Mouse (Mus musculus) midbrain, embryonic 15.5 days (tissue): ENCODE measurements around the gene Gm10638. TPM values are rescaled to one million over a fixed set of nuclear protein-coding genes. Genes with fewer than 3 reads are reported as not detected.

Experiments used
- ATAC-seq: fragments of 200-750 bp; cut with Nextera tagmentation; replicated peaks from 2 replicates; pipeline ENCODE4 v1.8.0; 2017; ENCODE audit warnings: moderate TSS enrichment
- H3K27ac ChIP-seq: fragments of 300-500 bp; sonication (generic); 2 replicates; pipeline ENCODE4 v1.5.1; 2015; ENCODE audit warnings: mild to moderate bottlenecking, inconsistent platforms
- H3K27me3 ChIP-seq: fragments of 300-500 bp; sonication (generic); replicated peaks from 2 replicates; pipeline ENCODE4 v1.6.1; 2015; ENCODE audit warnings: inconsistent platforms
- H3K36me3 ChIP-seq: fragments of 300-500 bp; sonication (generic); replicated peaks from 2 replicates; pipeline ENCODE4 v1.6.1; 2015; ENCODE audit warnings: inconsistent platforms
- H3K4me1 ChIP-seq: fragments of 300-500 bp; sonication (generic); 2 replicates; pipeline ENCODE4 v1.6.1; 2015; ENCODE audit warnings: inconsistent platforms
- H3K4me2 ChIP-seq: fragments of 300-500 bp; sonication (generic); 2 replicates; pipeline ENCODE4 v1.6.1; 2015; ENCODE audit warnings: inconsistent platforms, mild to moderate bottlenecking, moderate library complexity
- H3K4me3 ChIP-seq: fragments of 300-500 bp; sonication (generic); 2 replicates; pipeline ENCODE4 v1.5.1; 2015; ENCODE audit warnings: mild to moderate bottlenecking, inconsistent platforms
- H3K9ac ChIP-seq: fragments of 300-500 bp; sonication (generic); 2 replicates; pipeline ENCODE4 v1.6.1; 2015; ENCODE audit warnings: mild to moderate bottlenecking, inconsistent platforms
- H3K9me3 ChIP-seq: fragments of 300-500 bp; sonication (generic); 2 replicates; pipeline ENCODE4 v1.6.1; 2016; ENCODE audit warnings: inconsistent platforms
- WGBS: fragments of 180-500 bp; shearing (Covaris S2); methylation state at CpG from one replicate; pipeline ENCODE4 v1.1.7; 2015; ENCODE audit warnings: mixed read lengths; 5-methylcytosine and 5-hydroxymethylcytosine counted together
- polyA plus RNA-seq: library from polyadenylated mRNA; unstranded; fragments of >200 nt; fragmentation: Nextera tagmentation; extraction: Ambion mirVana; gene quantifications from 2 replicates; pipeline ENCODE4 v1.2.1, GENCODE M21; 2015

The Gm10638 gene
- polyA plus RNA-seq, 1 experiment from 2014 or later, result 6.4 TPM

GRCm38 (mm10) chr8:86766548-86767211 is 21.2 kb downstream of the Gm10638 start:
- Histone ChIP-seq H3K4me2 (no peak overlapping the region), H3K4me1 (no peaks in the 10 kb centered on the region), H3K9ac (no peak overlapping the region), H3K36me3 (no peaks in the 10 kb centered on the region), H3K27me3 (no peaks in the 10 kb centered on the region), H3K9me3 (no peaks in the 10 kb centered on the region), H3K4me3 (no peak overlapping the region), H3K27ac (no peak overlapping the region)
- no peak for ATAC-seq
- WGBS, result 87% methylated on average over 9 of the region's 9 CpGs

- no peaks in the 10 kb centered on the region for H3K9me3 ChIP-seq
- WGBS, result 81% methylated on average over 5 of the region's 5 CpGs
- no peak overlapping the region for H3K4me2 ChIP-seq
- no peak for ATAC-seq
- H3K36me3 ChIP-seq, result no peaks in the 10 kb centered on the region
- no peak overlapping the region for H3K27ac ChIP-seq
- H3K4me3 ChIP-seq, result no peak overlapping the region
- H3K27me3 ChIP-seq, result no peaks in the 10 kb centered on the region
- H3K9ac ChIP-seq, result no peak overlapping the region
- H3K4me1 ChIP-seq, result no peaks in the 10 kb centered on the region
Observed at GRCm38 (mm10) chr8:86768499-86768898, 23.0 kb downstream of the Gm10638 start.

GRCm38 (mm10) chr8:86769945-86770715 is 24.6 kb downstream of the Gm10638 start:
- ATAC-seq, result no peak
- no peak overlapping the region for H3K4me3 ChIP-seq
- no peak overlapping the region for H3K4me2 ChIP-seq
- H3K9ac ChIP-seq, result no peak overlapping the region
- H3K4me1 ChIP-seq, result no peaks in the 10 kb centered on the region
- H3K36me3 ChIP-seq, result no peaks in the 10 kb centered on the region
- no peaks in the 10 kb centered on the region for H3K27me3 ChIP-seq
- H3K27ac ChIP-seq, result no peak overlapping the region
- H3K9me3 ChIP-seq, result no peaks in the 10 kb centered on the region
- WGBS, result 73% methylated on average over 1 of the region's 1 CpGs

GRCm38 (mm10) chr8:86779207-86779606 is 33.7 kb downstream of the Gm10638 start:
- Histone ChIP-seq H3K9me3 (no peaks in the 10 kb centered on the region), H3K4me1 (no peaks in the 10 kb centered on the region), H3K9ac (no peak overlapping the region), H3K27ac (no peak overlapping the region), H3K4me2 (no peak overlapping the region), H3K27me3 (no peaks in the 10 kb centered on the region), H3K4me3 (no peak overlapping the region), H3K36me3 (no peaks in the 10 kb centered on the region)
- no peak for ATAC-seq
- 85% methylated on average over 8 of the region's 8 CpGs for WGBS

- no peak for ATAC-seq
- WGBS, result 91% methylated on average over 8 of the region's 8 CpGs
- H3K27ac ChIP-seq, result no peak overlapping the region
- no peak overlapping the region for H3K4me2 ChIP-seq
- no peaks in the 10 kb centered on the region for H3K36me3 ChIP-seq
- H3K4me3 ChIP-seq, result no peak overlapping the region
- H3K9ac ChIP-seq, result no peak overlapping the region
- H3K27me3 ChIP-seq, result no peaks in the 10 kb centered on the region
- H3K4me1 ChIP-seq, result no peaks in the 10 kb centered on the region
- no peaks in the 10 kb centered on the region for H3K9me3 ChIP-seq
Observed at GRCm38 (mm10) chr8:86781094-86781493, 35.6 kb downstream of the Gm10638 start.

GRCm38 (mm10) chr8:86786498-86786897 is 41.0 kb downstream of the Gm10638 start:
- Histone ChIP-seq H3K4me3 (no peak overlapping the region), H3K27ac (no peak overlapping the region), H3K36me3 (no peaks in the 10 kb centered on the region), H3K4me2 (no peak overlapping the region), H3K9me3 (no peaks in the 10 kb centered on the region), H3K4me1 (no peaks in the 10 kb centered on the region), H3K9ac (no peak overlapping the region), H3K27me3 (no peaks in the 10 kb centered on the region)
- ATAC-seq, result no peak
- WGBS, result 50% methylated on average over 5 of the region's 5 CpGs

GRCm38 (mm10) chr8:86787891-86788420 is 42.5 kb downstream of the Gm10638 start:
- ATAC-seq, result no peak
- Histone ChIP-seq H3K4me1 (no peaks in the 10 kb centered on the region), H3K9me3 (no peaks in the 10 kb centered on the region), H3K4me3 (no peak overlapping the region), H3K36me3 (no peaks in the 10 kb centered on the region), H3K27ac (no peak overlapping the region), H3K4me2 (no peak overlapping the region), H3K27me3 (no peaks in the 10 kb centered on the region), H3K9ac (no peak overlapping the region)
- WGBS, result 85% methylated on average over 12 of the region's 12 CpGs

GRCm38 (mm10) chr8:86789576-86789975 is 44.1 kb downstream of the Gm10638 start:
- no peak for ATAC-seq
- H3K9ac ChIP-seq, result no peak overlapping the region
- H3K9me3 ChIP-seq, result no peaks in the 10 kb centered on the region
- no peaks in the 10 kb centered on the region for H3K4me1 ChIP-seq
- no peaks in the 10 kb centered on the region for H3K27me3 ChIP-seq
- H3K36me3 ChIP-seq, result no peaks in the 10 kb centered on the region
- whole genome bisulfite sequencing, result 76% methylated on average over 1 of the region's 1 CpGs
- no peak overlapping the region for H3K27ac ChIP-seq
- no peak overlapping the region for H3K4me2 ChIP-seq
- H3K4me3 ChIP-seq, result no peak overlapping the region

GRCm38 (mm10) chr8:86791542-86791941 is 46.0 kb downstream of the Gm10638 start:
- Histone ChIP-seq H3K36me3 (no peaks in the 10 kb centered on the region), H3K4me3 (no peak overlapping the region), H3K9ac (no peak overlapping the region), H3K27me3 (no peaks in the 10 kb centered on the region), H3K4me1 (no peaks in the 10 kb centered on the region), H3K4me2 (no peak overlapping the region), H3K27ac (no peak overlapping the region), H3K9me3 (no peaks in the 10 kb centered on the region)
- no peak for ATAC-seq
- 50% methylated on average over 6 of the region's 6 CpGs for WGBS

- H3K36me3 ChIP-seq, result no peaks in the 10 kb centered on the region
- no peaks in the 10 kb centered on the region for H3K4me1 ChIP-seq
- H3K4me3 ChIP-seq, result no peak overlapping the region
- no peak for ATAC-seq
- H3K4me2 ChIP-seq, result no peak overlapping the region
- no peaks in the 10 kb centered on the region for H3K9me3 ChIP-seq
- no peak overlapping the region for H3K27ac ChIP-seq
- no peak overlapping the region for H3K9ac ChIP-seq
- 39% methylated on average over 6 of the region's 6 CpGs for WGBS
- no peaks in the 10 kb centered on the region for H3K27me3 ChIP-seq
Observed at GRCm38 (mm10) chr8:86794716-86795115, 49.2 kb downstream of the Gm10638 start.
